Mouse (Mus musculus) hindlimb bud, embryonic 11.5 days (tissue): ENCODE data around the gene Fam187a.
A peak's percentile ranks its signal among the peaks of the same experiment; 100 is the strongest.

Experiments
- DNase-seq: peaks from one replicate; pipeline ENCODE4 v3.0.0-alpha.2; 2012; ENCODE audit warnings: low read depth, low spot score; ENCODE audit errors: extremely low spot score

The Fam187a gene

DNA sequence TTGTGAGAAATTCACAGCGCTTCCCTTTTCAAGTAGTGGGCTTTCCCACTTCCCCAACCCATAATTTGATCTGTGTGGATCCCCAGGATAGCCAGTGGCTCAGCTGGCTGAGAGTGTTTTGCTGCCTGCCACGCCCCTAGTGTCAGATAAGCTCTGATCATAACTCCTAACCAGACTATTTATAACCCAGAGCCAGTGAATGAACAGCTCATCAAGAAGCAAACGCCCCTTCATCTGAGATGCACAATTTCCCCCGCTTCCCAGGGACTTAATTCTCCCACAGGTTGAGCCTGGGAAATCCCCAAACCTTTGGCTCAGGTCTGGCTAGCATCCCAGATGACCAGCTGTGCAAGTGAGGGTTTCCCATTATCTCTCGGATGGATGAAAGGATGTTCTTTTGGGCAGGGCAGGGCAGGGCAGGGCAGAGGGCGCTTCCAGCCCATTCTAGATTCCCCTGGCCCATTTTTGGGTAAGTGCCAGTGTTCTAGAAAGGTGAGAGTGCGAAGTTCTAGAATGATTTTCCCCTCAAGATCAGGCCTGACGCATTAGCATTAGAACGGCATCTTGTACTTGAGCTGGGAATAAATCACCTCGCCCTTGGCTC lies at the start of gene Fam187a:
Fam187a (plus strand) TSS at position 554 of the 604 bp plus-strand sequence.
- no peak for DNase-seq

- no peak for DNase-seq
Observed at GRCm38 (mm10) chr11:102835549-102835948, 49.4 kb upstream of the Fam187a start, which contains the start of gene Higd1b. TSS of gene Higd1b (plus strand) at chr11:102835849.

GRCm38 (mm10) chr11:102836146-102836545 lies 48.8 kb upstream of the Fam187a start:
- no peak for DNase-seq

DNA sequence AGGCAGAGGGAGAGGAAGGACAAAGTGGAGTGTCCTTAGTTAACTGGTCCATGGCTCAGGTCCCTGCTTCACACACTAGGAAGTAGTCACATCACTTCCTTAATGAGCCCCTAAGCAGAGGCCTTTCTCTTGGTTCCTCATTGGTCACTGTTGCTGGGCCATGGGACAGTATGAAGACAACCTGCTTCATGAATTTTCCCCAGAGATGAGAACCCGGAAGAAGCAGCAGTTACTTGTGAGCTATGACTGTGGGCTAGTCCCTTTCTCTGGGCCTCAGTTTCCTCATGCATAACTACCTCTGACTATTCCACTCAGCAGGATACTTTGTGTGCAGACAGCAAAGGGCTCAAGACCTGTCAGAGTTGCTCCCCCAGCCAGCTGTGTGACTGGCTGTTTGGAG lies 47.6 kb upstream of the Fam187a start:
- DNase-seq, result no peak

DNA sequence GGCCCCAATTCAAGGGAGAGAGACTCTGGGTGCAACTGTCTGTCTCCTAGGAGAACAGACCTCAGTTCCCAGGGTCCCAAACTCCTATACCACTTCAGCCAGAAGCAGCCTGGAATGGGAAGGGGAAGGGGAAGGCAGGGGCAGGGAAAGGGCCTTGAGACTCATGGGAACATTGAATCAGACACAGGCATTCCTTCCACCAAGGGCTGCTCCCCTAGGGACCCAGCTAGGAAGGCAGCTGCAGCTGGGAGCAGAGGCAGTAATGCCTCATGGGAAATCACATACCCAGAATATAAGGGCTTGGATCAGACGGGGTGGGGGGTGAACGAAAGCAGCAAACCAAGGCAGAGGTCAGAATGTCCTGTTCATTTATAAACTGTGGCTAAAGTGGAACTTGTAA lies 46.8 kb upstream of the Fam187a start:
- DNase-seq, result no peak

DNA sequence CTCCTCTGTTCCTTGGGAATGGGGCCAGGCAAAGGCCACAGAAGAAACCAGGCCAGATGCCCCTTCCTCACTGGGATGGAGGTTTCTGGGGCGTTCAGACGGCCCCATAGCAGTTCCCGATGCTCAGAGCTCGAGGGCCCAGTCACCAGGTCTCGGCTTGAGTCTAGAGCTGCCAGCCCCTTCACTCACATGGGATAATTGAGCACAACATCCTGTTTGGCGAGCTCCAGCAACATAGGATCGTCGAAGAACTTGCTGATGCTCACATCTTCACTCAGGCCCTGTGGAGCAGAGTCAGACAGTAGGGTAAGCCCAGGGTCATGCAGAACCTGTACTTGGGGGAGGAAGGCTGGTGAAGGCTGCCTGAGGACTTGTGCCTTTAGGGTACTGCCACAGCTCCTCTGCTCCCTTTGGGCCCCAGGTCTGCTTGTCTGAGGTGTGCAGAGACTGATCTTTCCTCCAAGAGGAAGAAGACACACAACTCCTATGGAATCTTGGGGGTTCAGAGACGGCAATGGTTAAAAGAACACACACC lies 46.3 kb upstream of the Fam187a start:
- no peak for DNase-seq

DNA sequence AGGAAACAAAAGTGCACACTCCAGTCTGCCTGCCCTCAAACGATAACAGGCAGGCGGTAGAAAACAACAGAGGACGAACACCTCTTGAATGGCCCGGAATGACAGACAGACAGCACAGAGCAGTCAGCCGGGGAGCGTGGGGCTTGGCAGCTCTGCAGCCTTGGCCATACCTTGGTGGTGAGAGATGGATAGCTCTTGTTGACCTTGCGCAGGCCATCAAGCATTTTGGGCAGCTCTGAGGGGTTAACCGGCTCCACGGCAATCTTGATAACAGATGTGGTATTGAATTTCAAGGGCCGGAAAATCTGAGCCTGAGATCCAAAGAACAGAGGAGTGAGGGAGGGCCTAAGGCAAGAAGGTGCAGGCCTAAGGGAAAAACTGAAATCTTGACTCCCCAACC lies 39.0 kb upstream of the Fam187a start:
- DNase-seq, result no peak

- DNase-seq, result no peak
Observed at GRCm38 (mm10) chr11:102851883-102852282, 33.1 kb upstream of the Fam187a start.

DNA sequence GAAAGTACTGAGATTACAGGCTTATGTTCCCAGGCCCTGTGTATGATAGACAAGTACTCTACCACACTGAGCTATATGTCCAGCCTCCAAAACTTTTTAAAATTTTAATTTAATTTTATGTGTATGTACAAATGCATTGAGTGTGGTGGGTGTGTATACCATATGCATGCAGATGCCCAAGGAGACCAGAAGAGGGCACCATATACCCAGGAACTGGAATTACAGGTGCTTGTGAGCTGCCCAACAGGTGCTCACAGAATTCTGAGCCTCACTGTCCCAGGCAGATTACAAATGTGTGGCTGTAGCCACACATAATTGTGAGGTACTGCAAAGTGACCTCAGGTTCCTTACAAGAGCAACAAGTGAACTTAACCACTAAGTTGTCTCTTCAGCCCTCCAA lies 31.2 kb upstream of the Fam187a start:
- no peak for DNase-seq

DNA sequence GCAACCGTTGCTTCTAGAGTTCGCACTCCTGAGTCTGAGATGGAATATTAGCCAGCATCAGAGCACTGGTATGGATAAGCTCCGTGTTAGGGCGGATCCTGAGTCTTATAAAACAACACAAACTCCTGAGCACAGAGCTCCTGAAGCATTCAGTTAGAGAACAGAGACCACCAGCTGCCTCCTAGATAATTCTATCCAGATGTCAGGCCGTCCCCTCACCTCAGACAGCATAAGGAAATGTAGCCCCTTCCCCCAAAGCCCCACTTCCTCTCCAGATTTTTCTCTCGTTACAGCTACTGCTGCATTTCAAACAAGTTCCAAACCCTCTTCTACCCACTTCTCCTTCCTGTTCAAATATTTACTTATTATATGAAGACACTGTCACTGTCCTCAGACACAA lies 29.0 kb upstream of the Fam187a start:
- DNase-seq, result peak; percentile 28

- DNase-seq, result no peak
Observed at GRCm38 (mm10) chr11:102858951-102859350, 26.0 kb upstream of the Fam187a start.

GRCm38 (mm10) chr11:102859933-102860332 lies 25.0 kb upstream of the Fam187a start:
- no peak for DNase-seq

- peak; percentile 41 for DNase-seq
Observed at GRCm38 (mm10) chr11:102864272-102864671, 20.7 kb upstream of the Fam187a start.

DNA sequence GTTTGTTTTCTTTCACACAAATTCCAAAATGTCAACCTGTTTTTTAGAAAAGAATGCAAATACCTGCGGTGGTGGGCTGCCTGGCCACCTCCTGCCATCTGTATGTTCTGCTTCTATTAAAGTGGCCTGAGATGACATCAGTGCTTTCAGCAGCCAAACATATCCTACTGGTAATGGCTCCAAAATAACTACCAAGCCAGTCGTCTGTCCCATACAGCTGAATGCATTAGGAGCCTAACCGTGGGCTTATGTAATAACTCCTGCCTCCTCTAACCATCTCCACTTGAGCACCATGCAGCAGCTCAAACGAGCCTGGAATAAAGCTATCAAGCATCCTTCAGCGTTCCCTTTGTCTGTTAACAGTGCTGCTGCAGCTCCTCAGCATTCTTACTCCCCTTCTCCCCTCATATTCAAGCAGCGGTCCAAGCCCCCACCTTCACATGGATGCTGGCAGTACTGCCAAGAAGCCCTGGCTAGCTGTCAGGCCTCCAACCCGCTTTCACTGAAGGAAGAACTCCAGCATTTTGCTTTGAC lies 10.1 kb upstream of the Fam187a start:
- DNase-seq, result no peak

- no peak for DNase-seq
Observed at GRCm38 (mm10) chr11:102879558-102879957, 5.4 kb upstream of the Fam187a start.

DNA sequence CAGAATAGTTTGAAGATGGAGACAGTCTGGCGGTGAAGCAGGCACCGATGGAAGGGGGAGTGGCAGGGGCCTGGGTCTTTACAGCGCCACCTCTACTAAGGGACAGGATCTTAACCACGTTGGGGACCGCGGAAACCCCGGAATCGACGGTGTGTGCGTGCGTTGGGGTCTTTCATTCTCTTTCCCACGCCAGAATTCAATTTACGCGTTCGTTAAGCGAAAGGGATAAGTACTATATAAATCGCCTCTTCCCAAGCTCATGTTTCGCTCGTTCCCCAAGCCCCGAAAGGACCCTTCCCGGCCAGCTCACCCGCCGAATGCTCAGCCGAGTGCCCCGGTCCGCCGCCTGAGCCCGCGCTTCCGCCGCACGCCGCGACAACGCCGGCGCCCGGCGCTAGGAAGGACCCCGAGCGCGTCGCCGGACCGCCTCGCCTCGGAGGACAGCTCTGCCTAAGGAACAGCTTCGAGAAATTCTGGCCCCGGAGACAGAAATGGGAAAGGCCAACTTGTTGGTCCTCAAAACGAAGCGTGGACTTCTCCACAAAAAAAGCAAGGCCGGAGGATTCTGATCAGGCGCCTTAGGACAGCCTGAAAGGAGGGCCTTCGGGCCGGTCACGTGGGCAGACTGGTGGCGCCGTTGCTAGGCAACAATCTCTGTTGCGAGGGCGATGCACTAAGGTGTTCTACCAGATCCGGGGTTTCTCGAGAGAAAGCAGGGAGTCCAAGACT lies 4.2 kb upstream of the Fam187a start, which contains the start of the genes Eftud2 and Ccdc103:
Eftud2 (minus strand) TSS at position 401 of the 729 bp plus-strand sequence.
Ccdc103 (plus strand) TSS at position 620 of the 729 bp plus-strand sequence.
- DNase-seq, result peak; percentile 87

DNA sequence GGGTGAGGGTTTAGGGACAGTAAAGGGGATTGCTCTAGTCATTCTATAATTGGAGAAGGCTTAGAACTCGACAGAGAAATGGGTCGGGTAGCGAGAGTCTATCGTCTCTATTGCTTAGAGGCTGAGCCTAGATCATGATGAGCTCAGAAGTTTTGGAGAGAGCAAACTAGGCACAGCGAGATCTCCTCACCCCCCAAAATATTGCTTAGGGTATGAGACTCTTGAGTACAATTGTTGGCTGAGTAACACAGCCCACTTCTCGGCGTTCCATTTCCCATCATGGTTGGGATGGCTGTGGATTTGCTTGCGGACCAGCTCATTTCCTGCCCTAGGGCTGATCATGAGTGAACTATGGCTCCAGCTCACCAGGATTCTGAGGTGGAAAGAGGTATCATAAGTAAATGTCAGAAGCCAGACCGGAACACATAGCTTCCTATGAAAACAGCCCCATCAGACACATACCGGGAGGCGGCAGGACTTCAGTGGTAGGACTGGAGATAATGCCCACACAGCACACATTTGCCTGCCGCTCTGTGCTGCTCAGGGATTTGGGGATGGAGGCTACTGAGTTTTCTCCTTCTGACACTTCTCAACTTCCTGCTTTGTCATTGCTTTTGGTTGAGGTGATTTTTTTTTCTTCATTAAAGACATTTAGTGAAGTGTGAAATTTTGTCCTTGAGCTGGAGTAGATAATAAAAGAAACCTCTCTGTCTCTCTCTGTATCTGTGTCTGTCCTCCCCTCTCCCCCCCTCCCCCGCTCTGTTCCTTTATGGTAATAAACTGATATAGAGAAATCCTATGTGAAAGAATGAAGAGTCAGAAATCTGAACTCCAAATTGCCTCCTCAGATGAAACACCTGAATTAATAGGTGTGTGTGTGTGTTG lies 3.4 kb upstream of the Fam187a start:
- no peak for DNase-seq

DNA sequence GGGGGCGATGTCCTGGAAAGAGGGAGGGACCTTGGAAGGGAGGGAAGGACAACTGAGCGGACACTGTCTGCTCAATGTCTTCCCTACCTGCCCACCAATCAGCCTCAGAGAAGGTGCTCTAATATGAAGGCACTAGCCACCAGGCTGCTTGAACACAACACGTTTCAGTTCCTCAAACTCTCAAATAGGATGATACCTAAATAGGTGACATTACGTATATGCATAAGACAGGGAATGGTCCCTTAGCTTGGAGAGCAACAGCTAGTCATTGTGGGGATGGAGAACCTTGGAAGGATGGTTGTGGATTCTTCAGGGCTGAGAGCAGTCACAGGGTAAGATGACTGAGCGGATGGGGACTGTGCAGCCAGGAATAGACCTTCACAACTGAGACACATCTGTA lies 2.5 kb downstream of the Fam187a start:
- no peak for DNase-seq

- DNase-seq, result no peak
Observed at GRCm38 (mm10) chr11:102888135-102888534, 3.2 kb downstream of the Fam187a start.

DNA sequence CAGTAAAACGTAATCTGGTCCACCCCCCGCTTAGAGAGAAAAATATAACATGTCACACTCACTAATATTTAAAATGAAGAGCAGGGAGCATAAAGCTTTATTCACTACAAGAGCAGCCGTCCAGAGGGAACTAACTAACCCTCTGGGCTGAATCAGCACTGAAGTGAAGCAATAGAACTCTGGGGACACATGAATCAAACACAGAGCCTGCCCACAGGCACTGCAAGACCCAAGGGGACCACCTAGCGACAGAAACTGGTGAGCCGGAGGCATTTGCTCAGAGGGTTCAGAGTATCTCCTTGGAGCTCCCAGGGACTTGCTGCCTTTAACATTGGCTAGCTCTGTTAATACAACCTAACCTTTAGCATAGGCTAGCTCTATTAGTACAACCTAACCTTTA lies 5.1 kb downstream of the Fam187a start:
- DNase-seq, result no peak
